8 mouse cellular contexts compared by ENCODE assay signal in the genomic region with DNA sequence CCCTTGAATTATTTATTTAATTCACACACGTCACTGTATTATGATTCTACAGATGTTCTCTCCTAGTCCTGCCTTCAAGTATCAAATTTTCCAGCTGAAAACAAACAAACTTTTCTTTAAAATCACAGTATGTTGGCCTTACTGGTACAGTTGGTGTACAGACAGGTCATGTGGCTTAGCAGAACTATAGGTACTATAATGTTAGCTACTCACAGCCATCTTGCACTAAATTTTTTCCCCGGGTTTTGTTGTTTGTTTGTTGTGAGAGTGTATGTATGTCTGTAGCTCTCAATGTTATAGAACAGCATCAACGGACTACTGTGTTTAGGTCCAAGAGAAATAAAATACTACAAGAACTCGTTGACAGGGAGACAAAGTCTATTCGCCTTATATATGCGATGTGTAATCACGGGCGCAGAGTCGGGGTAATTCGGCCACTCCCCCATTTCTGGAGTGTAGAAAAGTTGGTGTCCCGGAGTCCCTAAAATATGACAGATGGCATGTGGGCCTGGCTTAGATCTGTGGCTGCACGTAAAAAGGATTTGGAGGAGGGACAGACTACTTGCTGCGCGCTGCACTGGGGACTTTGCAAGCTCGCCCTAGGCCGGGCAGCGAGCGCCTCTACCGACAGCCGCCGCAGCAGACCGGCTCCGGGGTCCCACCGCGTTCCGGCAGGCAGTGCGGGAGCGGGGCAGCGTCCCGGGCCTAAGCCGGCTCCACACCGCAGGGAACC. TPM values are rescaled to one million over a fixed set of nuclear protein-coding genes. Genes with fewer than 3 reads are reported as not detected.
DNase-seq lines count a peak whose midpoint lies in the region; ATAC-seq and TF ChIP-seq lines count a peak whose summit lies in the region.

No protein-coding gene starts in this region.

- TF ChIP-seq CTCF in G1E (IDR thresholded peaks at IDR 0.05; ENCODE audit: low read depth, low read length), result no peak

- H3K27ac ChIP-seq in heart, embryonic 15.5 days, result peak overlapping the region; percentile 97
- H3K27ac ChIP-seq in forebrain, embryonic 11.5 days (ENCODE audit: low read depth, low read length), result peak overlapping the region; percentile 82
- peak overlapping the region; percentile 84 for H3K27ac ChIP-seq in liver, embryonic 11.5 days (ENCODE audit: low read depth, low read length)
- H3K27ac ChIP-seq in stomach, embryonic 15.5 days, result peak overlapping the region; percentile 98

- ATAC-seq in heart, embryonic 15.5 days (replicated peaks; ENCODE audit: insufficient number of reproducible peaks, insufficient read depth, low FRiP score, low read depth), result peak; percentile 89
- peak; percentile 62 for ATAC-seq in G1E (ENCODE audit: extremely low read depth, insufficient number of reproducible peaks, low FRiP score, poor library complexity, severe bottlenecking)
- peak; percentile 91 for ATAC-seq in forebrain, embryonic 11.5 days (replicated peaks; ENCODE audit: low FRiP score)
- ATAC-seq in liver, embryonic 11.5 days (replicated peaks; ENCODE audit: low FRiP score), result peak; percentile 86
- peak; percentile 90 for ATAC-seq in stomach, embryonic 15.5 days (ENCODE audit: insufficient read depth, low FRiP score, low read depth)

- DNase-seq in heart, adult 11 months, result no peak
- DNase-seq in G1E (ENCODE audit: low spot score) (peak; percentile 34), MN1 (ENCODE audit: low spot score) (no peak)
- no peak for DNase-seq in forebrain, embryonic 11.5 days (ENCODE audit: low spot score)
- DNase-seq in liver, embryonic 11.5 days (ENCODE audit: low spot score), result no peak
- no peak for DNase-seq in cerebellum, adult 11 months

- peaks cover 5% of the 10 kb centered on the region for H3K4me1 ChIP-seq in heart, embryonic 15.5 days (replicated peaks)
- H3K4me1 ChIP-seq in G1E (ENCODE audit: insufficient read depth, low read depth, low read length), result peaks cover 7% of the 10 kb centered on the region; the same call in 1 of the 2 replicates
- 0 out of 2 replicates have a peak, but pooled peaks cover 1% of the 10 kb centered on the region for H3K4me1 ChIP-seq in forebrain, embryonic 11.5 days (replicated peaks; ENCODE audit: control insufficient read depth, insufficient read depth, low read length)
- no peaks in the 10 kb centered on the region; the same call in 1 of the 2 replicates for H3K4me1 ChIP-seq in liver, embryonic 11.5 days (replicated peaks; ENCODE audit: control insufficient read depth, insufficient read depth, low read length)
- H3K4me1 ChIP-seq in stomach, embryonic 15.5 days, result no peaks in the 10 kb centered on the region; the same call in 1 of the 2 replicates

- H3K9me3 ChIP-seq in heart, embryonic 15.5 days (replicated peaks), result no peaks in the 10 kb centered on the region
- H3K9me3 ChIP-seq in G1E (replicated peaks), result no peaks in the 10 kb centered on the region
- H3K9me3 ChIP-seq in forebrain, embryonic 11.5 days (ENCODE audit: control insufficient read depth, low read length), result no peaks in the 10 kb centered on the region
- no peaks in the 10 kb centered on the region for H3K9me3 ChIP-seq in liver, embryonic 11.5 days (ENCODE audit: control insufficient read depth, low read length)
- no peaks in the 10 kb centered on the region for H3K9me3 ChIP-seq in stomach, embryonic 15.5 days

- peak overlapping the region; percentile 86 for H3K9ac ChIP-seq in heart, embryonic 15.5 days
- peak overlapping the region; percentile 89 for H3K9ac ChIP-seq in forebrain, embryonic 11.5 days (ENCODE audit: low read length)
- peak overlapping the region; percentile 86 for H3K9ac ChIP-seq in liver, embryonic 11.5 days (ENCODE audit: low read depth, low read length)
- peak overlapping the region; percentile 87 for H3K9ac ChIP-seq in stomach, embryonic 15.5 days

- WGBS in heart, embryonic 15.5 days, result 1% methylated on average over 32 of the region's 32 CpGs
- WGBS in forebrain, embryonic 11.5 days, result 2% methylated on average over 32 of the region's 32 CpGs
- 3% methylated on average over 32 of the region's 32 CpGs for WGBS in liver, embryonic 11.5 days
- WGBS in stomach, embryonic 15.5 days, result 2% methylated on average over 32 of the region's 32 CpGs

- H3K27me3 ChIP-seq in heart, embryonic 15.5 days, result no peaks in the 10 kb centered on the region
- 0 out of 2 replicates have a peak, but pooled peaks cover 4% of the 10 kb centered on the region for H3K27me3 ChIP-seq in G1E (ENCODE audit: insufficient read depth, low read length)
- no peaks in the 10 kb centered on the region for H3K27me3 ChIP-seq in forebrain, embryonic 11.5 days (ENCODE audit: control insufficient read depth, insufficient read depth, low read length)
- H3K27me3 ChIP-seq in liver, embryonic 11.5 days (replicated peaks; ENCODE audit: control insufficient read depth, insufficient read depth, low read length), result no peaks in the 10 kb centered on the region
- no peaks in the 10 kb centered on the region for H3K27me3 ChIP-seq in stomach, embryonic 15.5 days (replicated peaks)

- peak overlapping the region; percentile 56 for H3K4me2 ChIP-seq in heart, embryonic 15.5 days
- peak overlapping the region; percentile 54 for H3K4me2 ChIP-seq in forebrain, embryonic 11.5 days (ENCODE audit: low read depth, low read length, severe bottlenecking)
- H3K4me2 ChIP-seq in liver, embryonic 11.5 days, result peak overlapping the region; percentile 77
- peak overlapping the region; percentile 58 for H3K4me2 ChIP-seq in stomach, embryonic 15.5 days

- H3K36me3 ChIP-seq in heart, embryonic 15.5 days, result peaks cover 21% of the 10 kb centered on the region
- H3K36me3 ChIP-seq in G1E (replicated peaks), result peaks cover 26% of the 10 kb centered on the region
- H3K36me3 ChIP-seq in forebrain, embryonic 11.5 days (ENCODE audit: control insufficient read depth, insufficient read depth, low read length), result no peaks in the 10 kb centered on the region; the same call in 1 of the 2 replicates
- H3K36me3 ChIP-seq in liver, embryonic 11.5 days (ENCODE audit: control insufficient read depth, insufficient read depth, low read length), result peaks cover 7% of the 10 kb centered on the region; the same call in 1 of the 2 replicates
- peaks cover 10% of the 10 kb centered on the region for H3K36me3 ChIP-seq in stomach, embryonic 15.5 days

- peak overlapping the region; percentile 82 for H3K4me3 ChIP-seq in heart, embryonic 15.5 days
- H3K4me3 ChIP-seq in G1E (ENCODE audit: low read depth, low read length), result peak overlapping the region; percentile 94
- peak overlapping the region; percentile 59 for H3K4me3 ChIP-seq in forebrain, embryonic 11.5 days (ENCODE audit: low read depth, low read length)
- peak overlapping the region; percentile 81 for H3K4me3 ChIP-seq in liver, embryonic 11.5 days (ENCODE audit: low read depth, low read length)
- H3K4me3 ChIP-seq in stomach, embryonic 15.5 days (replicated peaks), result peak overlapping the region; percentile 78

RNA-seq across cellular contexts. Expression of a gene that starts 0.5 kb away (rescaled TPM):
- polyA plus RNA-seq in heart, embryonic 15.5 days (2015; fragmentation: Nextera tagmentation; extraction: Ambion mirVana), result 30.4 and 35.9 TPM in 2 replicates
- total RNA-seq in G1E (2014; fragmentation: Nextera tagmentation) (34.2 and 36.6 TPM in 2 replicates), G1E (2017) (22.9 and 26.1 TPM in 2 replicates)
- 1.8 and 2.3 TPM in 2 replicates for polyA plus RNA-seq in G1E (2012)
- polyA plus RNA-seq in forebrain, embryonic 11.5 days (2014; fragmentation: Nextera tagmentation; extraction: Ambion mirVana), result 41.8 and 43.2 TPM in 2 replicates
- 31.1 and 35.4 TPM in 2 replicates for polyA plus RNA-seq in liver, embryonic 11.5 days (2014; fragmentation: Nextera tagmentation; extraction: Ambion mirVana)
- 46.6 and 50.6 TPM in 2 replicates for polyA plus RNA-seq in stomach, embryonic 15.5 days (2015; fragmentation: Nextera tagmentation; extraction: Ambion mirVana)

RNA-seq across cellular contexts. Expression of a gene that starts 38.4 kb away (rescaled TPM):
- polyA plus RNA-seq in heart, embryonic 15.5 days (2015; fragmentation: Nextera tagmentation; extraction: Ambion mirVana), result 0.13 TPM in 1 of 2 replicates, not detected in the other
- total RNA-seq in G1E (2014; fragmentation: Nextera tagmentation), result not detected in 2 replicates
- total RNA-seq in G1E (2017), result 0.17 and 0.22 TPM in 2 replicates
- not detected in 2 replicates for polyA plus RNA-seq in G1E (2012)
- not detected in 2 replicates for polyA plus RNA-seq in forebrain, embryonic 11.5 days (2014; fragmentation: Nextera tagmentation; extraction: Ambion mirVana)
- not detected in 2 replicates for polyA plus RNA-seq in liver, embryonic 11.5 days (2014; fragmentation: Nextera tagmentation; extraction: Ambion mirVana)
- polyA plus RNA-seq in stomach, embryonic 15.5 days (2015; fragmentation: Nextera tagmentation; extraction: Ambion mirVana), result 0.19 and 0.44 TPM in 2 replicates
